Mouse (Mus musculus) liver, embryonic 14.5 days (tissue): ENCODE data around the gene Zc3h6. TPM values are rescaled to one million over a fixed set of nuclear protein-coding genes. Genes with fewer than 3 reads are reported as not detected.
A peak's percentile ranks its signal among the peaks of the same experiment; 100 is the strongest.

Experiments used
- ATAC-seq: fragments of 200-750 bp; cut with Nextera tagmentation; 2 replicates; pipeline ENCODE4 v1.8.0; 2017; ENCODE audit warnings: moderate number of reproducible peaks, mild to moderate bottlenecking, moderate library complexity; ENCODE audit not compliant: insufficient read depth
- DNase-seq, 3 experiments: peaks; one replicate each; pipeline ENCODE4 v3.0.0-alpha.2; 2012 to 2013; ENCODE audit warnings: low read depth in 3 of 3, low spot score in 3 of 3
- H3K27ac ChIP-seq: fragments of 300-500 bp; sonication (generic); 2 replicates; pipeline ENCODE4 v1.5.1; 2014; ENCODE audit warnings: moderate library complexity, mild to moderate bottlenecking, control low read depth, inconsistent platforms
- H3K27me3 ChIP-seq: fragments of 300-500 bp; sonication (generic); 2 replicates; pipeline ENCODE4 v1.6.1; 2014; ENCODE audit warnings: mild to moderate bottlenecking, low read length, moderate library complexity; ENCODE audit not compliant: control insufficient read depth, insufficient read depth
- H3K36me3 ChIP-seq: fragments of 300-500 bp; sonication (generic); replicated peaks from 2 replicates; pipeline ENCODE4 v1.6.1; 2014; ENCODE audit warnings: low read depth; ENCODE audit not compliant: control insufficient read depth, insufficient read depth
- H3K4me1 ChIP-seq, 2 experiments: fragments of 200-500 bp in 1 of 2; fragments of 300-500 bp in 1 of 2; sonication (generic) in 1 of 2; replicated peaks; 2 replicates each; pipeline ENCODE4 v1.6.1; 2012 to 2014; ENCODE audit warnings: antibody characterized with exemption in 1 of 2, inconsistent platforms in 1 of 2, low read length in 1 of 2; ENCODE audit not compliant: control insufficient read depth in 2 of 2, insufficient read depth in 2 of 2
- H3K4me2 ChIP-seq: fragments of 300-500 bp; sonication (generic); 2 replicates; pipeline ENCODE4 v1.6.1; 2014; ENCODE audit warnings: low read depth, mild to moderate bottlenecking, control low read depth, moderate library complexity
- H3K4me3 ChIP-seq, 2 experiments: fragments of 200-500 bp in 1 of 2; fragments of 300-500 bp in 1 of 2; sonication (generic) in 1 of 2; 2 replicates each; pipeline ENCODE4 v1.5.1; 2012 to 2014; ENCODE audit warnings: low read depth in 2 of 2, low read length in 2 of 2, mild to moderate bottlenecking in 2 of 2, control low read depth in 1 of 2, inconsistent platforms in 1 of 2, moderate library complexity in 1 of 2; ENCODE audit not compliant: insufficient read depth in 1 of 2
- H3K9ac ChIP-seq: fragments of 300-500 bp; sonication (generic); replicated peaks from 2 replicates; pipeline ENCODE4 v1.6.1; 2014; ENCODE audit warnings: mild to moderate bottlenecking, control low read depth, moderate library complexity
- H3K9me3 ChIP-seq: fragments of 300-500 bp; sonication (generic); 2 replicates; pipeline ENCODE4 v1.6.1; 2016; ENCODE audit warnings: low read length, mixed read lengths; ENCODE audit not compliant: control insufficient read depth
- CTCF ChIP-seq: IDR thresholded peaks from 2 replicates; pipeline ENCODE4 v1.5.1; 2016; ENCODE audit warnings: antibody characterized with exemption, low read depth, control low read depth
- EP300 ChIP-seq: IDR thresholded peaks from 2 replicates; pipeline ENCODE4 v1.6.1; 2016; ENCODE audit warnings: antibody characterized with exemption, low read depth
- WGBS: fragments of 180-500 bp; shearing (Covaris S2); extraction: QIAGEN DNeasy Blood & Tissue Kit; methylation state at CpG from one replicate; pipeline ENCODE4 v1.1.7; 2014; ENCODE audit not compliant: insufficient replicate concordance; 5-methylcytosine and 5-hydroxymethylcytosine counted together
- polyA plus RNA-seq, 2 experiments: library from polyadenylated mRNA; depleted of rRNA in 1 of 2; stranded (reverse) in 1 of 2; unstranded in 1 of 2; fragments of >200 nt; fragmentation: Nextera tagmentation in 1 of 2; extraction: Ambion mirVana in 1 of 2; gene quantifications; 2 replicates each; pipeline versions ENCODE4 v1.2.1 to v1.2.3; 2012 to 2014

Gene Zc3h6
- polyA plus RNA-seq, 2 experiments = 0.56 to 0.75 TPM

GRCm38 (mm10) chr2:129024820-129025219, 57.6 kb downstream of the Zc3h6 start:
- DNase-seq (no peak), ATAC-seq (no peak)
- no peak overlapping the region for H3K9ac ChIP-seq
- no peaks in the 10 kb centered on the region for H3K9me3 ChIP-seq
- H3K27ac ChIP-seq = no peak overlapping the region
- WGBS = 68% methylated on average over 9 of the region's 9 CpGs
- H3K4me2 ChIP-seq = no peak overlapping the region
- no peaks in the 10 kb centered on the region for H3K27me3 ChIP-seq
- H3K4me3 ChIP-seq = no peak overlapping the region
- no peaks in the 10 kb centered on the region for H3K4me1 ChIP-seq
- no peaks in the 10 kb centered on the region for H3K36me3 ChIP-seq
- TF ChIP-seq EP300 (no peak), CTCF (no peak)

- Histone ChIP-seq H3K4me2 (no peak overlapping the region), H3K36me3 (no peaks in the 10 kb centered on the region), H3K27ac (no peak overlapping the region), H3K4me3 (no peak overlapping the region), H3K9me3 (no peaks in the 10 kb centered on the region), H3K27me3 (peaks cover 30% of the 10 kb centered on the region), H3K9ac (no peak overlapping the region), H3K4me1 (no peaks in the 10 kb centered on the region)
- 58% methylated on average over 5 of the region's 5 CpGs for WGBS
- DNase-seq = no peak
- TF ChIP-seq CTCF = no peak
- no peak for TF ChIP-seq EP300
- ATAC-seq = no peak
Measured at GRCm38 (mm10) chr2:129035381-129035780, 68.2 kb downstream of the Zc3h6 start.

- Histone ChIP-seq H3K9ac (no peak overlapping the region), H3K27me3 (peaks cover 30% of the 10 kb centered on the region), H3K4me2 (peak overlapping the region; percentile 40), H3K36me3 (no peaks in the 10 kb centered on the region), H3K4me1 (no peaks in the 10 kb centered on the region), H3K27ac (no peak overlapping the region), H3K4me3 (no peak overlapping the region), H3K9me3 (no peaks in the 10 kb centered on the region)
- DNase-seq (no peak), ATAC-seq (no peak)
- 34% methylated on average over 15 of the region's 15 CpGs for WGBS
- no peak for TF ChIP-seq EP300
- no peak for TF ChIP-seq CTCF
Measured at GRCm38 (mm10) chr2:129038426-129038936, 71.3 kb downstream of the Zc3h6 start.

- no peak overlapping the region for H3K9ac ChIP-seq
- no peaks in the 10 kb centered on the region for H3K9me3 ChIP-seq
- no peak for ATAC-seq
- WGBS = 5% methylated on average over 62 of the region's 62 CpGs
- no peak overlapping the region for H3K27ac ChIP-seq
- no peak for TF ChIP-seq CTCF
- no peak for TF ChIP-seq EP300
- no peaks in the 10 kb centered on the region for H3K36me3 ChIP-seq
- DNase-seq = no peak
- peaks cover 30% of the 10 kb centered on the region for H3K27me3 ChIP-seq
- no peaks in the 10 kb centered on the region for H3K4me1 ChIP-seq
- peak overlapping the region in 1 of 2 experiments; percentile 18; a peak in 1 of 4 replicates for H3K4me3 ChIP-seq
- H3K4me2 ChIP-seq = peak overlapping the region; percentile 40
Measured at GRCm38 (mm10) chr2:129038937-129039631, 71.9 kb downstream of the Zc3h6 start.

GRCm38 (mm10) chr2:129040567-129040966, 73.4 kb downstream of the Zc3h6 start:
- H3K9me3 ChIP-seq = no peaks in the 10 kb centered on the region
- no peak overlapping the region for H3K9ac ChIP-seq
- peaks cover 30% of the 10 kb centered on the region for H3K27me3 ChIP-seq
- TF ChIP-seq CTCF (peak; percentile 54), EP300 (no peak)
- no peak overlapping the region for H3K4me3 ChIP-seq
- ATAC-seq (no peak), DNase-seq (no peak)
- no peak overlapping the region for H3K4me2 ChIP-seq
- WGBS = 3% methylated on average over 6 of the region's 6 CpGs
- no peaks in the 10 kb centered on the region for H3K4me1 ChIP-seq
- no peaks in the 10 kb centered on the region for H3K36me3 ChIP-seq
- no peak overlapping the region for H3K27ac ChIP-seq
